Mouse (Mus musculus) midbrain, embryonic 10.5 days (tissue): Measurements from ENCODE around the gene Lrrc1. TPM values are rescaled to one million over a fixed set of nuclear protein-coding genes. Genes with fewer than 3 reads are reported as not detected.

Experiments
- DNase-seq: peaks from one replicate; pipeline ENCODE4 v3.0.0-alpha.2; 2017; ENCODE audit warnings: low spot score
- H3K27ac ChIP-seq: fragments of 300-500 bp; sonication (generic); replicated peaks from 2 replicates; pipeline ENCODE4 v1.5.1; 2016; ENCODE audit warnings: mild to moderate bottlenecking
- H3K27me3 ChIP-seq: fragments of 300-500 bp; sonication (generic); 2 replicates; pipeline ENCODE4 v1.6.1; 2016; ENCODE audit warnings: low read depth, mild to moderate bottlenecking; ENCODE audit not compliant: poor library complexity, severe bottlenecking
- H3K36me3 ChIP-seq: fragments of 300-500 bp; sonication (generic); 2 replicates; pipeline ENCODE4 v1.6.1; 2016; ENCODE audit warnings: mild to moderate bottlenecking, moderate library complexity
- H3K4me1 ChIP-seq: fragments of 300-500 bp; sonication (generic); 2 replicates; pipeline ENCODE4 v1.6.1; 2016
- H3K4me3 ChIP-seq: fragments of 300-500 bp; sonication (generic); 2 replicates; pipeline ENCODE4 v1.5.1; 2016; ENCODE audit warnings: mild to moderate bottlenecking, moderate library complexity
- H3K9me3 ChIP-seq: fragments of 300-500 bp; sonication (generic); replicated peaks from 2 replicates; pipeline ENCODE4 v1.6.1; 2016; ENCODE audit warnings: mild to moderate bottlenecking
- WGBS: fragments of 180-500 bp; shearing (Covaris S2); methylation state at CpG from one replicate; pipeline ENCODE4 v1.1.7; 2016; 5-methylcytosine and 5-hydroxymethylcytosine counted together
- polyA plus RNA-seq: library from polyadenylated mRNA; unstranded; fragments of >200 nt; fragmentation: Nextera tagmentation; extraction: Ambion mirVana; gene quantifications from 2 replicates; pipeline ENCODE4 v1.2.1, GENCODE M21; 2016

Lrrc1 gene
- polyA plus RNA-seq, 1 experiment from 2014 or later, result 5.8 TPM

- Histone ChIP-seq H3K27ac (no peak overlapping the region), H3K27me3 (no peaks in the 10 kb centered on the region), H3K4me3 (no peak overlapping the region), H3K9me3 (no peaks in the 10 kb centered on the region), H3K36me3 (no peaks in the 10 kb centered on the region), H3K4me1 (peaks cover 30% of the 10 kb centered on the region)
- no peak for DNase-seq
- WGBS, result 93% methylated on average over 10 of the region's 10 CpGs
Measured at GRCm38 (mm10) chr9:77484751-77485150, 59.9 kb downstream of the Lrrc1 start.

GRCm38 (mm10) chr9:77483559-77483958 lies 61.1 kb downstream of the Lrrc1 start:
- Histone ChIP-seq H3K4me3 (no peak overlapping the region), H3K27ac (no peak overlapping the region), H3K36me3 (no peaks in the 10 kb centered on the region), H3K4me1 (peaks cover 41% of the 10 kb centered on the region), H3K9me3 (no peaks in the 10 kb centered on the region), H3K27me3 (no peaks in the 10 kb centered on the region)
- DNase-seq, result no peak
- WGBS, result over 99% methylated on average over 3 of the region's 3 CpGs

- 81% methylated on average over 5 of the region's 5 CpGs for WGBS
- peak overlapping the region; percentile 23; the same call in 1 of the 2 replicates for H3K27ac ChIP-seq
- no peak overlapping the region for H3K4me3 ChIP-seq
- peaks cover 52% of the 10 kb centered on the region for H3K4me1 ChIP-seq
- no peaks in the 10 kb centered on the region for H3K27me3 ChIP-seq
- H3K9me3 ChIP-seq, result no peaks in the 10 kb centered on the region
- H3K36me3 ChIP-seq, result no peaks in the 10 kb centered on the region
- DNase-seq, result no peak
Measured at GRCm38 (mm10) chr9:77482281-77482680, 62.4 kb downstream of the Lrrc1 start.

- Histone ChIP-seq H3K4me1 (peaks cover 61% of the 10 kb centered on the region), H3K27me3 (no peaks in the 10 kb centered on the region), H3K27ac (no peak overlapping the region; the same call in 1 of the 2 replicates), H3K4me3 (no peak overlapping the region), H3K9me3 (no peaks in the 10 kb centered on the region), H3K36me3 (no peaks in the 10 kb centered on the region)
- DNase-seq, result no peak
- 75% methylated on average over 7 of the region's 7 CpGs for WGBS
Measured at GRCm38 (mm10) chr9:77481380-77481779, 63.3 kb downstream of the Lrrc1 start.

- no peak overlapping the region for H3K27ac ChIP-seq
- H3K27me3 ChIP-seq, result no peaks in the 10 kb centered on the region
- no peaks in the 10 kb centered on the region for H3K36me3 ChIP-seq
- no peak overlapping the region for H3K4me3 ChIP-seq
- 84% methylated on average over 9 of the region's 9 CpGs for WGBS
- H3K4me1 ChIP-seq, result peaks cover 55% of the 10 kb centered on the region
- DNase-seq, result no peak
- no peaks in the 10 kb centered on the region for H3K9me3 ChIP-seq
Measured at GRCm38 (mm10) chr9:77480574-77481319, 63.9 kb downstream of the Lrrc1 start.

DNA sequence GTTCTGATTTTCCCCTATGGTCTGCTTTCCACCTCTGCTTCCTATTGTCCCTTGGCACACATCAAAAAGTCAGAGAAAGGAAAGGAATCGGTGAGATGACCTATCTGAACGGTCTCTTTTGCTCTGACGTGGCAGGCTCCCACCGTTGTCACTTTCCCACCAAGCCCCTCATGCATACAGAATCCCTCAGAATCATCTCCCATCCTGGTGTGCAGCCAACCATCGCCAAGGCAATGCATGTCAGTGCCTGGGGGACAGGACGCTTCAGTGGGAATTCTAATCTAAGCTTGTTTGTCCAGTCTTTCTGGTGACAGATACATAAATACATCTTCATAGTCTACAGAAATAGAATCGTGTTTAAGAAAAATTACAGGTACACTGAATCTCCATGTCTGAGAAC lies 64.7 kb downstream of the Lrrc1 start:
- Histone ChIP-seq H3K4me3 (no peak overlapping the region), H3K9me3 (no peaks in the 10 kb centered on the region), H3K27ac (0 out of 2 replicates have a peak overlapping the region, but pooled peaks have one; percentile 28), H3K36me3 (no peaks in the 10 kb centered on the region), H3K27me3 (no peaks in the 10 kb centered on the region), H3K4me1 (peaks cover 55% of the 10 kb centered on the region)
- no peak for DNase-seq
- 61% methylated on average over 7 of the region's 7 CpGs for WGBS

DNA sequence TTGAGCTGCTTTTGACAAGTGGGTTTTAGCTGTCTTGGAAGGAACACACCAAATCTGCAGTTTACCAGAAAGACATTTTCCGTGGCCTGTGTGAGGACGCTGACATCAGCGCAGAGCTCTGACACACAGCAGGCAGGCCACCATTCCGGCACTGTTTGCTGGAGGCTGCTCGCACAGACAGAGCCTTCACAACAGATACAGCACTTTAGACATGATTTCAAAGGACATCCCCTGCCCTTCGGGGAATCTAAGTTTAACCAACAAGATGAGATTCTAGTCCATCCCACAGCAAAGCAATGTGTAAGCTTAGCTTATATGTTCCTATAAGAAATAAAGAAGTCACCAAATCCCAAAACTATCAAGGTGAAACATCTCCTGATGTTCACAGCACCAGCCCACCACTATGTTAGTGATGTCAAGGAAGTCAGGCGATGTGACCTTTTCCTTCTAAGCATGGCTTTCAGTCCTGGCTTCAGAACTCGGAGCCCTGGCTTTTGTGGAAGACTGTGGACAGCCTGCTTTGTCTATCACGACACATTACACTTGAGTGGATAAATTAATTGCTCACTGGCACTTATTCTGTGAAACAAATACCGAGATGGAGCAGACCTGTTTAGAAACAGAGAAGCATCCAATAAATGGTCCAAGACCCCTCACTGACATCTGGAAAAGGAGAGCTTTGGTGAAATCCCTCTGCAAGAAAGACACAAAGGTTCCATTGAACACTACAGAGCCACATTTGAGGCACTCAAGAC lies 66.3 kb downstream of the Lrrc1 start:
- no peak for DNase-seq
- Histone ChIP-seq H3K27ac (0 out of 2 replicates have a peak overlapping the region, but pooled peaks have one; percentile 23), H3K27me3 (no peaks in the 10 kb centered on the region), H3K36me3 (no peaks in the 10 kb centered on the region), H3K9me3 (no peaks in the 10 kb centered on the region), H3K4me3 (no peak overlapping the region), H3K4me1 (peaks cover 55% of the 10 kb centered on the region)
- WGBS, result 64% methylated on average over 10 of the region's 10 CpGs

DNA sequence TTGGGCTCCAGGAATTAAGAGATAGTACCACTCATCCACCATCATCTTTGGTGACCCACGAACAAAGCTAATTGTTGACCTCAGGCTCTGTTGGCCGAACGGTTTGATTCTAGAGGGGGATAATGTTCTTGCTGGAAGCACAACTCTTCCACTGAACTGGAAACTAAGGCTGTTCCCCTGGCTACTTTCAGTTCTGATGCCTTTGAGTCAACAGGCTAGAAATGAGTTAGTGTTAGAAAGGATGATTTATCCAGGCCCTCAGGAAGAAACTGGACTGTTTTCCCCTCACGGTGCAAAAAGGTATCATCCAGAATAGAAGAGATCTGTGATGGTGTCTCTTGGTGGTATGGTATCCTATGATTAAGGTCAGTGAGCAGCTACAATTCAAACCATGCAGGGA lies 70.1 kb downstream of the Lrrc1 start:
- 91% methylated on average over 4 of the region's 4 CpGs for WGBS
- Histone ChIP-seq H3K36me3 (no peaks in the 10 kb centered on the region), H3K27ac (no peak overlapping the region), H3K4me1 (peaks cover 29% of the 10 kb centered on the region), H3K9me3 (no peaks in the 10 kb centered on the region), H3K4me3 (no peak overlapping the region), H3K27me3 (no peaks in the 10 kb centered on the region)
- no peak for DNase-seq

DNA sequence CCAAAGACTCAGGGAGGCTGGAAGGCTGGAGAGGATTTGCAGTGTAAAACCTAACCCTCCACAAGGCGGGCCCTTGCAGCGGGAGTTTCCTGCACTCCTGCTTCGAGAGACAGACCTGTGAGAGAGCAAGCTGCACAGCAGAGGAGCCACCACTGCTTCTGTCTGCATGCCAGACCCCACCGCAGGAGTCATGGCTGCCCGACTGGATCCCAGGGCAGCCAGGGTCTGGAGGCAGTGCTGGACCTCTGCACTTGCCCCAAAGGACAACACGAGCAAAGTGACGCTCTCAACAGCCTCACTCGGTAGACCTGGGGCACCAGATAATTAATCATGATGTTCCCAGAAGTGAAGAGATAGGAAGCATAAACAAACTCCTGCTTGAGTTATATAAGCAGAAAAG lies 72.1 kb downstream of the Lrrc1 start:
- H3K27ac ChIP-seq, result no peak overlapping the region
- H3K9me3 ChIP-seq, result no peaks in the 10 kb centered on the region
- peaks cover 11% of the 10 kb centered on the region for H3K4me1 ChIP-seq
- WGBS, result 87% methylated on average over 8 of the region's 8 CpGs
- H3K4me3 ChIP-seq, result no peak overlapping the region
- H3K36me3 ChIP-seq, result peaks cover 9% of the 10 kb centered on the region
- DNase-seq, result no peak
- no peaks in the 10 kb centered on the region for H3K27me3 ChIP-seq

GRCm38 (mm10) chr9:77471646-77472220 lies 72.9 kb downstream of the Lrrc1 start:
- peaks cover 3% of the 10 kb centered on the region for H3K4me1 ChIP-seq
- 90% methylated on average over 12 of the region's 12 CpGs for WGBS
- DNase-seq, result no peak
- H3K27ac ChIP-seq, result no peak overlapping the region
- no peaks in the 10 kb centered on the region for H3K9me3 ChIP-seq
- H3K36me3 ChIP-seq, result peaks cover 9% of the 10 kb centered on the region
- H3K4me3 ChIP-seq, result no peak overlapping the region
- no peaks in the 10 kb centered on the region for H3K27me3 ChIP-seq

- DNase-seq, result no peak
- Histone ChIP-seq H3K4me1 (peaks cover 1% of the 10 kb centered on the region; the same call in 1 of the 2 replicates), H3K27me3 (no peaks in the 10 kb centered on the region), H3K4me3 (no peak overlapping the region), H3K27ac (no peak overlapping the region), H3K9me3 (no peaks in the 10 kb centered on the region), H3K36me3 (peaks cover 9% of the 10 kb centered on the region)
- 83% methylated on average over 20 of the region's 20 CpGs for WGBS
Measured at GRCm38 (mm10) chr9:77469791-77470607, 74.7 kb downstream of the Lrrc1 start.

- H3K4me3 ChIP-seq, result no peak overlapping the region
- DNase-seq, result no peak
- no peaks in the 10 kb centered on the region for H3K9me3 ChIP-seq
- no peak overlapping the region for H3K27ac ChIP-seq
- H3K27me3 ChIP-seq, result no peaks in the 10 kb centered on the region
- H3K4me1 ChIP-seq, result peaks cover 11% of the 10 kb centered on the region
- H3K36me3 ChIP-seq, result peaks cover 9% of the 10 kb centered on the region
- WGBS, result 90% methylated on average over 5 of the region's 5 CpGs
Measured at GRCm38 (mm10) chr9:77466926-77467325, 77.7 kb downstream of the Lrrc1 start.
